ENCODE assay signal across 21 mouse cellular contexts in the genomic region with DNA sequence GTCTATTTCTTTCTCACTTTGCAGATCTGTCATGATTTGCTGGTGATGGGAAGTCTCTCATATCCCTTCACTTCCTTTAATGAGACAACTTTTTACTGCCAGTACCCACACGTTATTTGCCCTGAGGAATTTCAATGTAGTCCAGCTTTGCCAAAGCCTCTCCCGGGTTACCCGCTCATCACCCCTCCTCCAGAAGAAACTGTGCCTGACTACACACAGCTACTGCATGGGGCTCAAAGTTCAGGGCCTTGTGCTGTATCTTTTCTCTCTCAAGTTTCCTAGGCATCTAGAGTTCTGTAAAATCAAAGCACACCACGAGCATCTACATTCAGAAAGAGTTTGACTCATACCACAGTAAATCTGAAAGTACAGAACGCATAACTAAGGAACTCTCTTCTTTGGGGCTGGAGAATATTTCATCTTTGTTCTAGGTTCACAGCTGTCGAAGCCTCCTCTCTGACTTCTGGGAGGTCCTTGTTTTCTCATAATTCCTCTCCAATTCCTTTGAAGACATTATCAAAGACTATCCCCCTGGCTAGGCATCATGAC.
A peak's percentile ranks its signal among the peaks of the same experiment; 100 is the strongest.
DNase-seq lines count a peak whose midpoint lies in the region; ATAC-seq and TF ChIP-seq lines count a peak whose summit lies in the region.
"Had no signal": no experiment of that assay in that cellular context is flagged by ENCODE, and none has a peak within 500 bp of the region (broad histone marks: within the 10 kb centered on the region; RNA-seq: fewer than 3 reads in every experiment).

No protein-coding gene starts in this region.

- no peaks in the 10 kb centered on the region for H3K36me3 ChIP-seq in heart, embryonic 12.5 days
- H3K36me3 ChIP-seq in CH12.LX (replicated peaks in 1 of 2; ENCODE audit: control insufficient read depth in 1 of 2, insufficient read depth in 1 of 2, low read length in 1 of 2), result no peaks in the 10 kb centered on the region
- H3K36me3 ChIP-seq: embryonic facial prominence, embryonic 12.5 days; forebrain, embryonic 15.5 days; hindbrain, embryonic 10.5 days had no signal

- no peaks in the 10 kb centered on the region for H3K27me3 ChIP-seq in heart, embryonic 12.5 days (replicated peaks)
- H3K27me3 ChIP-seq in CH12.LX (replicated peaks), result no peaks in the 10 kb centered on the region
- H3K27me3 ChIP-seq: embryonic facial prominence, embryonic 12.5 days; forebrain, embryonic 15.5 days; Patski had no signal

- TF ChIP-seq POLR2A in CH12.LX (IDR thresholded peaks at IDR 0.05; ENCODE audit: low read depth, low read length), result no peak

- TF ChIP-seq CTCF in CH12.LX (conservative IDR thresholded peaks at IDR 0.05 in 1 of 2, IDR thresholded peaks at IDR 0.05 in 1 of 2; ENCODE audit: low read depth in 2 of 2, low read length in 2 of 2), result no peak

- H3K79me2 ChIP-seq in CH12.LX (replicated peaks; ENCODE audit: control insufficient read depth, extremely low read depth, insufficient read depth, poor library complexity, severe bottlenecking), result no peaks in the 10 kb centered on the region

- in situ Hi-C loops in CH12.LX (cut with MboI; ENCODE audit: low pct_ligation_motif_present, low pct_unique_long_range_greater_than_20kb, low sequenced_read_pairs), result loop anchor here (25.0 kb wide), 1 partner anchor 544 kb away; no protein-coding TSS in a partner anchor

- no peak for ATAC-seq in heart, embryonic 12.5 days (ENCODE audit: insufficient number of reproducible peaks, low FRiP score)
- ATAC-seq: activated CD4-positive, CD25-positive, alpha-beta regulatory T cell, adult 4 months; CD4-positive, CD25-positive, alpha-beta regulatory T cell, adult 4 months; forebrain, embryonic 15.5 days; Patski had no signal

- H3K4me2 ChIP-seq in heart, embryonic 12.5 days, result no peak overlapping the region
- peak overlapping the region; percentile 16; the same call in 1 of the 2 replicates for H3K4me2 ChIP-seq in CH12.LX (ENCODE audit: insufficient read depth, low read depth, poor library complexity, severe bottlenecking)
- H3K4me2 ChIP-seq: embryonic facial prominence, embryonic 12.5 days; forebrain, embryonic 15.5 days; heart, embryonic 11.5 days; hindbrain, embryonic 14.5 days had no signal

- no peaks in the 10 kb centered on the region for H3K4me1 ChIP-seq in heart, embryonic 12.5 days (replicated peaks)
- H3K4me1 ChIP-seq in CH12.LX (ENCODE audit: control insufficient read depth in 1 of 2, insufficient read depth in 2 of 2), result peaks cover 6 to 20% of the 10 kb centered on the region in 2 experiments
- H3K4me1 ChIP-seq: hindbrain, embryonic 10.5 days had no signal

- dilution Hi-C loops in CH12.LX (cut with MboI; ENCODE audit: extremely low pct_ligation_motif_present, extremely low pct_unique_long_range_greater_than_20kb, low sequenced_read_pairs), result no loop called here

- intact Hi-C loops in left cerebral cortex, postnatal 25 days (cut with DNase I), result no loop called here

- DNase-seq in heart, adult 11 months, result peak; percentile 30
- peak; percentile 21 for DNase-seq in CH12.LX (ENCODE audit: extremely low read depth)
- peak; percentile 36 for DNase-seq in kidney, postnatal 10 days
- DNase-seq in kidney, postnatal 4 days, result peak; percentile 9 to 26
- no peak for DNase-seq in adrenal gland, adult 18-20 months (ENCODE audit: low spot score in 2 of 2)
- DNase-seq in left cerebral cortex, postnatal 25 days (ENCODE audit: low spot score in 2 of 2), result no peak
- DNase-seq: adrenal gland, adult 8-10 months; B cell, adult 2 months; cerebellum, adult 11-12 months; cerebellum, adult 9-10 months; cerebellum, postnatal 25 days; heart, adult 2 months had no signal

- TF ChIP-seq RAD21 in CH12.LX (IDR thresholded peaks at IDR 0.05; ENCODE audit: low read depth, low read length), result no peak

- no peaks in the 10 kb centered on the region for H3K9me3 ChIP-seq in heart, embryonic 12.5 days (replicated peaks)
- no peaks in the 10 kb centered on the region for H3K9me3 ChIP-seq in CH12.LX (replicated peaks; ENCODE audit: low read length)
- H3K9me3 ChIP-seq: embryonic facial prominence, embryonic 12.5 days; forebrain, embryonic 15.5 days; hindbrain, embryonic 10.5 days had no signal

- peak; percentile 57 for TF ChIP-seq EP300 in CH12.LX (IDR thresholded peaks at IDR 0.05; ENCODE audit: low read length)

- H3K27ac ChIP-seq in heart, embryonic 12.5 days (ENCODE audit: poor library complexity, severe bottlenecking), result no peak overlapping the region
- no peak overlapping the region for H3K27ac ChIP-seq in CH12.LX (ENCODE audit: insufficient read depth, low read depth)
- H3K27ac ChIP-seq: embryonic facial prominence, embryonic 12.5 days; forebrain, embryonic 15.5 days; heart, adult 2 months; hindbrain, embryonic 10.5 days; hindbrain, embryonic 14.5 days had no signal

- no peak overlapping the region for H3K4me3 ChIP-seq in heart, embryonic 12.5 days
- H3K4me3 ChIP-seq in CH12.LX (replicated peaks in 1 of 3; ENCODE audit: low read depth in 2 of 3, low read length in 2 of 3, poor library complexity in 1 of 3), result no peak overlapping the region
- H3K4me3 ChIP-seq: embryonic facial prominence, embryonic 12.5 days; forebrain, embryonic 15.5 days; heart, adult 2 months; hindbrain, embryonic 10.5 days had no signal

- no peak overlapping the region for H3K9ac ChIP-seq in heart, embryonic 12.5 days
- H3K9ac ChIP-seq in CH12.LX (ENCODE audit: insufficient read depth, low read depth), result no peak overlapping the region
- H3K9ac ChIP-seq: embryonic facial prominence, embryonic 12.5 days; forebrain, embryonic 15.5 days; hindbrain, embryonic 14.5 days had no signal

- WGBS in heart, embryonic 12.5 days, result 78% methylated on average over 6 of the region's 6 CpGs

TF ChIP-seq in CH12.LX, 34 proteins besides CTCF, POLR2A, EP300 and RAD21:
- TF ChIP-seq MXI1 (IDR thresholded peaks at IDR 0.05; ENCODE audit: low read depth, low read length) (no peak), BHLHE40 (IDR thresholded peaks at IDR 0.05; ENCODE audit: low read depth, low read length) (0 out of 2 replicates have a peak, but pooled peaks have one; percentile 18), IRF4 (IDR thresholded peaks at IDR 0.05; ENCODE audit: low read depth, low read length) (peak; percentile 83), SMC3 (IDR thresholded peaks at IDR 0.05; ENCODE audit: low read depth, low read length) (no peak), NRF1 (IDR thresholded peaks at IDR 0.05; ENCODE audit: low read depth, low read length) (no peak), UBTF (IDR thresholded peaks at IDR 0.05; ENCODE audit: low read depth, low read length) (no peak), MAX (IDR thresholded peaks at IDR 0.05; ENCODE audit: low read length) (peak; percentile 20; the same call in 1 of the 2 replicates), MEF2A (IDR thresholded peaks at IDR 0.05; ENCODE audit: borderline replicate concordance, low read depth, low read length) (0 out of 2 replicates have a peak, but pooled peaks have one; percentile 12)

Comparison
In these comparisons a context has a peak if more than half of its experiments do, and no peak if none do; other contexts are left out.
1. DNase-seq: peak in heart, adult 11 months (single experiment), CH12.LX (single experiment), kidney, postnatal 10 days (single experiment) and kidney, postnatal 4 days (2 of 2); none in adrenal gland, adult 18-20 months (0 of 2) and left cerebral cortex, postnatal 25 days (0 of 2).